ENCODE assay signal across 8 mouse cellular contexts in the genomic region with DNA sequence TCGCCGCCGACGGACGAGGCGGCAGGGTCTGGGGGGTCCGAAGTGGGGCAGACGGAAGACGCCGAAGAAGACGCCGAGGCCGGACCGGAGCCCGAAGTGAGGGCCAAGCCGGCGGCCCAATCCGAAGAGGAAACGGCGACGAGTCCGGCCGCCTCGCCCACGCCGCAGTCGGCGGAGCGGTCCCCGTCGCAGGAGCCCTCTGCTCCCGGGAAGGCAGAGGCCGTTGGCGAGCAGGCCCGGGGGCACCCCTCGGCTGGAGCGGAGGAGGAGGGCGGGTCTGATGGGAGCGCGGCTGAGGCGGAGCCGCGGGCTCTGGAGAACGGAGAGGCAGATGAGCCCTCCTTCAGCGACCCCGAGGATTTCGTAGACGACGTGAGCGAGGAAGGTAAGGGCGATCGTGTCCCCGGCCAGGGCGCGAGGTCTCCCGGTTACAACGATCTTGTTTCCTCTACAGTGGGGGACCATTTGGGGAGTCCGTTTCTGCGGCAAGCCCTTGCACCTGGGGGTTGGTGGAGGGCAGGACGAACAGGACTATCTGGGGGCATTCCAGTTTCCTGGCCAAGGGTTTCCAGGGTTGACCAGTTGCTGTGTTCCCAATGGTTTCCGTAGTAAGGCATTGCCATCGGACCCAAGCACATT. TPM values are rescaled to one million over a fixed set of nuclear protein-coding genes. Genes with fewer than 3 reads are reported as not detected.
DNase-seq lines count a peak whose midpoint lies in the region; ATAC-seq and TF ChIP-seq lines count a peak whose summit lies in the region.

No protein-coding gene starts in this region.

- DNase-seq in heart, postnatal 25 days (ENCODE audit: low spot score): no peak
- peak; percentile 15 for DNase-seq in 416B (ENCODE audit: low read depth)
- DNase-seq in Patski (ENCODE audit: low read depth, low spot score): no peak
- no peak for DNase-seq in heart, postnatal 0 days (ENCODE audit: low spot score)
- DNase-seq in urinary bladder, adult 18-20 months (ENCODE audit: low spot score in 2 of 2): no peak

- no peaks in the 10 kb centered on the region for H3K9me3 ChIP-seq in heart, embryonic 14.5 days (ENCODE audit: control insufficient read depth, low read length)
- H3K9me3 ChIP-seq in heart, postnatal 0 days (replicated peaks; ENCODE audit: control insufficient read depth, low read length): no peaks in the 10 kb centered on the region
- no peaks in the 10 kb centered on the region for H3K9me3 ChIP-seq in lung, embryonic 16.5 days (ENCODE audit: control insufficient read depth, low read length)
- H3K9me3 ChIP-seq in stomach, embryonic 16.5 days (replicated peaks; ENCODE audit: control insufficient read depth, low read length): no peaks in the 10 kb centered on the region

- H3K4me1 ChIP-seq in heart, embryonic 14.5 days (ENCODE audit: control insufficient read depth in 2 of 2, insufficient read depth in 2 of 2, low read length in 2 of 2): peaks cover 7 to 27% of the 10 kb centered on the region in 2 experiments
- H3K4me1 ChIP-seq in heart, postnatal 0 days (ENCODE audit: control insufficient read depth, insufficient read depth): peaks cover 15% of the 10 kb centered on the region
- H3K4me1 ChIP-seq in lung, embryonic 16.5 days (replicated peaks; ENCODE audit: control insufficient read depth, insufficient read depth, low read length): peaks cover 20% of the 10 kb centered on the region
- peaks cover 12% of the 10 kb centered on the region; the same call in 1 of the 2 replicates for H3K4me1 ChIP-seq in stomach, embryonic 16.5 days (ENCODE audit: control insufficient read depth, insufficient read depth, low read length)

- no peaks in the 10 kb centered on the region for H3K27me3 ChIP-seq in heart, embryonic 14.5 days (ENCODE audit: control insufficient read depth, insufficient read depth, low read length)
- H3K27me3 ChIP-seq in Patski: no peaks in the 10 kb centered on the region
- H3K27me3 ChIP-seq in heart, postnatal 0 days (ENCODE audit: control insufficient read depth, insufficient read depth, low read length): no peaks in the 10 kb centered on the region
- H3K27me3 ChIP-seq in lung, embryonic 16.5 days (ENCODE audit: control insufficient read depth, insufficient read depth, low read depth, low read length): no peaks in the 10 kb centered on the region
- no peaks in the 10 kb centered on the region for H3K27me3 ChIP-seq in stomach, embryonic 16.5 days (ENCODE audit: control insufficient read depth, insufficient read depth, low read length)

- CTCF ChIA-PET in Patski (lab: Charles Lee): no interaction called here

- POLR2A ChIA-PET in Patski (lab: Charles Lee): interaction anchor here (0.6 to 1.3 kb wide), 2 partner anchors 22 to 46 kb away, joined by 3 to 5 read pairs; no protein-coding TSS in a partner anchor

- no peak for TF ChIP-seq CTCF in Patski (IDR thresholded peaks at IDR 0.05)
- no peak for TF ChIP-seq CTCF in heart, postnatal 0 days (IDR thresholded peaks at IDR 0.05; ENCODE audit: low read depth)

- TF ChIP-seq EP300 in heart, postnatal 0 days (IDR thresholded peaks at IDR 0.05; ENCODE audit: low read depth): peak; percentile 16; the same call in 1 of the 2 replicates

- in situ Hi-C loops in Patski (cut with MboI; ENCODE audit: low pct_unique_long_range_greater_than_20kb): no loop called here

- ATAC-seq in heart, embryonic 14.5 days (ENCODE audit: insufficient number of reproducible peaks, insufficient read depth, low FRiP score, low read depth): peak; percentile 41; the same call in 1 of the 2 replicates
- ATAC-seq in Patski: peak; percentile 38
- peak; percentile 37 for ATAC-seq in heart, postnatal 0 days (ENCODE audit: insufficient read depth, low read depth)
- peak; percentile 46 for ATAC-seq in lung, embryonic 16.5 days (ENCODE audit: low read depth)
- ATAC-seq in stomach, embryonic 16.5 days (ENCODE audit: insufficient read depth, low FRiP score): no peak

- H3K36me3 ChIP-seq in heart, embryonic 14.5 days (ENCODE audit: control insufficient read depth, insufficient read depth, low read length): 0 out of 2 replicates have a peak, but pooled peaks cover 10% of the 10 kb centered on the region
- H3K36me3 ChIP-seq in heart, postnatal 0 days (replicated peaks; ENCODE audit: control insufficient read depth, insufficient read depth, low read length): no peaks in the 10 kb centered on the region
- no peaks in the 10 kb centered on the region; the same call in 1 of the 2 replicates for H3K36me3 ChIP-seq in lung, embryonic 16.5 days (ENCODE audit: control insufficient read depth, insufficient read depth, low read length)
- no peaks in the 10 kb centered on the region for H3K36me3 ChIP-seq in stomach, embryonic 16.5 days (ENCODE audit: control insufficient read depth, insufficient read depth, low read length)

- peak overlapping the region; percentile 80 to 100 for H3K4me3 ChIP-seq in heart, embryonic 14.5 days (ENCODE audit: control insufficient read depth in 1 of 2, insufficient read depth in 1 of 2, low read depth in 1 of 2, low read length in 2 of 2)
- H3K4me3 ChIP-seq in heart, postnatal 0 days (ENCODE audit: low read depth, low read length): peak overlapping the region; percentile 80
- peak overlapping the region; percentile 99 for H3K4me3 ChIP-seq in lung, embryonic 16.5 days (ENCODE audit: low read length)
- peak overlapping the region; percentile 100 for H3K4me3 ChIP-seq in stomach, embryonic 16.5 days (replicated peaks; ENCODE audit: low read length)

- peak overlapping the region; percentile 92 for H3K9ac ChIP-seq in heart, embryonic 14.5 days (ENCODE audit: low read length)
- H3K9ac ChIP-seq in heart, postnatal 0 days (replicated peaks; ENCODE audit: low read depth, low read length): peak overlapping the region; percentile 82
- H3K9ac ChIP-seq in lung, embryonic 16.5 days (ENCODE audit: low read length): peak overlapping the region; percentile 97
- H3K9ac ChIP-seq in stomach, embryonic 16.5 days (ENCODE audit: low read length): peak overlapping the region; percentile 98

- H3K4me2 ChIP-seq in heart, embryonic 14.5 days (ENCODE audit: low read length): peak overlapping the region; percentile 91
- H3K4me2 ChIP-seq in heart, postnatal 0 days (ENCODE audit: low read depth, low read length): peak overlapping the region; percentile 85
- peak overlapping the region; percentile 82 for H3K4me2 ChIP-seq in lung, embryonic 16.5 days (ENCODE audit: low read depth, low read length)
- H3K4me2 ChIP-seq in stomach, embryonic 16.5 days (ENCODE audit: low read depth, low read length): peak overlapping the region; percentile 65

- WGBS in heart, embryonic 14.5 days: under 1% methylated on average over 62 of the region's 62 CpGs
- WGBS in heart, postnatal 0 days: under 1% methylated on average over 61 of the region's 62 CpGs
- under 1% methylated on average over 53 of the region's 62 CpGs for WGBS in lung, embryonic 16.5 days
- WGBS in stomach, embryonic 16.5 days: under 1% methylated on average over 62 of the region's 62 CpGs

- H3K27ac ChIP-seq in heart, embryonic 14.5 days (replicated peaks in 1 of 2; ENCODE audit: control insufficient read depth in 1 of 2, insufficient read depth in 1 of 2, low read depth in 2 of 2, low read length in 2 of 2): peak overlapping the region; percentile 23 to 88; a peak in 2 of 4 replicates
- H3K27ac ChIP-seq in heart, postnatal 0 days (ENCODE audit: low read depth): peak overlapping the region; percentile 90
- H3K27ac ChIP-seq in lung, embryonic 16.5 days (ENCODE audit: low read length): peak overlapping the region; percentile 80
- H3K27ac ChIP-seq in stomach, embryonic 16.5 days (ENCODE audit: low read length): peak overlapping the region; percentile 63; the same call in 1 of the 2 replicates

- intact Hi-C loops in heart, postnatal 25 days (cut with DNase I): loop anchor here (5.0 kb wide), 1 partner anchor 118 kb away; no protein-coding TSS in a partner anchor

RNA-seq across cellular contexts. Expression of a gene that starts 0.4 kb away (rescaled TPM):
- 92.9 and 108 TPM in 2 replicates for polyA plus RNA-seq in heart, embryonic 14.5 days (2014; fragmentation: Nextera tagmentation; extraction: Ambion mirVana)
- total RNA-seq in heart, postnatal 25 days (2021): 10 to 100 TPM; 84.8 to 87.5 TPM
- polyA plus RNA-seq in Patski (2021): 258 TPM
- total RNA-seq in heart, postnatal 0 days (2014; rRNA removed; ENCODE audit: low replicate concordance): 37.4 and 38.9 TPM in 2 replicates
- 36.6 and 40.0 TPM in 2 replicates for polyA plus RNA-seq in heart, postnatal 0 days (2015; fragmentation: Nextera tagmentation; extraction: Ambion mirVana)
- polyA plus RNA-seq in lung, embryonic 16.5 days (2015; fragmentation: Nextera tagmentation; extraction: Ambion mirVana): 78.5 and 78.9 TPM in 2 replicates
- 64.3 and 72.7 TPM in 2 replicates for polyA plus RNA-seq in stomach, embryonic 16.5 days (2015; fragmentation: Nextera tagmentation; extraction: Ambion mirVana)

RNA-seq across cellular contexts. Expression of a gene that starts 25.9 kb away (rescaled TPM):
- polyA plus RNA-seq in heart, embryonic 14.5 days (2014; fragmentation: Nextera tagmentation; extraction: Ambion mirVana): not detected in 2 replicates
- not detected for total RNA-seq in heart, postnatal 25 days (2021)
- polyA plus RNA-seq in Patski (2021): not detected
- not detected in 2 replicates for total RNA-seq in heart, postnatal 0 days (2014; rRNA removed; ENCODE audit: low replicate concordance)
- polyA plus RNA-seq in heart, postnatal 0 days (2015; fragmentation: Nextera tagmentation; extraction: Ambion mirVana): not detected in 2 replicates
- polyA plus RNA-seq in lung, embryonic 16.5 days (2015; fragmentation: Nextera tagmentation; extraction: Ambion mirVana): not detected in 2 replicates
- not detected in 2 replicates for polyA plus RNA-seq in stomach, embryonic 16.5 days (2015; fragmentation: Nextera tagmentation; extraction: Ambion mirVana)

RNA-seq across cellular contexts. Expression of a gene that starts 30.5 kb away (rescaled TPM):
- 8.9 and 9.9 TPM in 2 replicates for polyA plus RNA-seq in heart, embryonic 14.5 days (2014; fragmentation: Nextera tagmentation; extraction: Ambion mirVana)
- total RNA-seq in heart, postnatal 25 days (2021): 10 to 100 TPM; 12.5 to 14.0 TPM
- polyA plus RNA-seq in Patski (2021): 26.3 TPM
- 24.8 and 30.8 TPM in 2 replicates for total RNA-seq in heart, postnatal 0 days (2014; rRNA removed; ENCODE audit: low replicate concordance)
- 11.7 and 13.3 TPM in 2 replicates for polyA plus RNA-seq in heart, postnatal 0 days (2015; fragmentation: Nextera tagmentation; extraction: Ambion mirVana)
- polyA plus RNA-seq in lung, embryonic 16.5 days (2015; fragmentation: Nextera tagmentation; extraction: Ambion mirVana): 19.1 and 19.8 TPM in 2 replicates
- 17.9 and 19.3 TPM in 2 replicates for polyA plus RNA-seq in stomach, embryonic 16.5 days (2015; fragmentation: Nextera tagmentation; extraction: Ambion mirVana)
